Mouse (Mus musculus) spleen, postnatal 36 days (tissue): ENCODE data around the gene Luzp4.
"Not testable (repeated sequence)": the region's sequence is repeated elsewhere in the genome, so short reads cannot be mapped to it uniquely, and the experiment has no call there.

ENCODE experiments used
- DNase-seq, 2 experiments: peaks; one replicate each; pipeline ENCODE4 v3.0.0; 2022; ENCODE audit warnings: low spot score in 2 of 2, mixed read lengths in 1 of 2

The Luzp4 gene

DNA sequence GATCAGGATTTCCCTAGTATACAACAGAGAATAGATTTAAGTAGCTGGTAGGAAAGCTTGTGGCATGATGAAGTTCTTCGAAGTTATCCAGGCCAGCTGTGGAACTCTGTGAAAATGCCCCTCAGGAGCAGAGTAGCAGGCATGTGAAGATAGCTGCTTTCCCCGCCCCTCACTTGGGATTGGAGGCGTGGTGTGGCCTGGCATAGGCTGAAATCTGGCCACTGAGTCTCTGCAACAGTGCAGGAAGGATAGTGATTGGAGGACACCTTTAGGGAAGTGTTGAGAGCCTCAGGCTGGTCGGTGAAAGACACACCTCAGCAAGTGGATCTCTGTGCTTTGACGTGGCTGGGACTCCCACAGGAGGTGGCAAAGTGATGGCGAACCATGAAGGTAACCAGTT is at the start of gene Luzp4:
Luzp4 (plus strand) TSS at position 301 of the 400 bp plus-strand sequence.
- not testable (repeated sequence) for DNase-seq

DNA sequence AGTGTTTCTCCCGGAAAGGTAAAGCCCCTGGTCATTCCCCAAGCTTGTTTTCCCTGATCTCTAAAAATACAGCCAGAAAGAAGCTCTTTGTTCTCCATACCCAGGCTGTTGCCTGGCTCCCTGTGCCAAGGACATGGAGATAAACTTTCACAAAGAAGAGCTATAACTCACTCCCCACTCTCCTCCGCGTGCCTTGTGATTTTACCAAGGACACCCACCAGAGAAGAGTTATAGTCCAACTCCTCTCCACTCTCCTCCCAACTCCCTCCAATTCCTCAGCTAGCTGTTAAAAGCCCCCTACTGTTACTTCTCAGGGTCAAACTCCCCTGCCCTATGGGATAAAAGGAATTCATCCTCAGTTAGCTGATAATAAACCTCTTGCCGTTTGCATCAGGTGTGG is 15.6 kb upstream of the Luzp4 start:
- DNase-seq, result not testable (repeated sequence)
